Mouse (Mus musculus): ENCODE results near the gene Lsamp. TPM values are rescaled to one million over a fixed set of nuclear protein-coding genes. Genes with fewer than 3 reads are reported as not detected.

Gene Lsamp
- total and polyA plus RNA-seq, 3 experiments, result not detected

DNA sequence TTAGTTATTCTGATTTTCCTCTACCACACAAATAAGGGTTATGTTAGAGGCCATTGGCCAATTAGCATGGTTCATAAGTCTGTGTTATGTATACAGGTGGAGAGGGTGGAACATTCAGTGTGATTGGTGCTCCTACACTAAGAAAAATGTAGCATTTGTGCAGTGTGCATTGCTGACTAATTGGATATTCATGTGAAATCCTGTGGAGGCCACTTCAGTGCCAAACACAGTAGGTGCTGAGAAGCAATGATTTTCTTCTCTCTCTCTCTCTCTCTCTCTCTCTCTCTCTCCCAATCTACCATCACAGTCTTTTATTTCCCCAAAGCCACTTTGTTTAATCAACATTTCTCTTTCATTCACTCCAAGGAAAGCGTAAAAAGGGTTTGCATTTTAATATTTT lies 387.1 kb downstream of the Lsamp start:
- Histone ChIP-seq H3K27me3 (replicated peaks) (no peaks in the 10 kb centered on the region), H3K4me1 (ENCODE audit: control insufficient read depth in 1 of 2, insufficient read depth in 2 of 2) (no peaks in the 10 kb centered on the region), H3K36me3 (replicated peaks in 1 of 2; ENCODE audit: control insufficient read depth in 1 of 2, insufficient read depth in 1 of 2, low read length in 1 of 2) (no peaks in the 10 kb centered on the region), H3K27ac (ENCODE audit: insufficient read depth, low read depth) (no peak overlapping the region), H3K9ac (ENCODE audit: insufficient read depth, low read depth) (no peak overlapping the region), H3K4me2 (ENCODE audit: insufficient read depth, low read depth, poor library complexity, severe bottlenecking) (no peak overlapping the region), H3K9me3 (replicated peaks; ENCODE audit: low read length) (peaks cover 57% of the 10 kb centered on the region), H3K79me2 (replicated peaks; ENCODE audit: control insufficient read depth, extremely low read depth, insufficient read depth, poor library complexity, severe bottlenecking) (no peaks in the 10 kb centered on the region), H3K4me3 (replicated peaks in 1 of 3; ENCODE audit: low read depth in 2 of 3, low read length in 2 of 3, poor library complexity in 1 of 3) (no peak overlapping the region)
- dilution Hi-C loops (cut with MboI; ENCODE audit: extremely low pct_ligation_motif_present, extremely low pct_unique_long_range_greater_than_20kb, low sequenced_read_pairs) (no loop called here), in situ Hi-C loops (cut with MboI; ENCODE audit: low pct_ligation_motif_present, low pct_unique_long_range_greater_than_20kb, low sequenced_read_pairs) (no loop called here)
- no peak for TF ChIP-seq MYC (IDR thresholded peaks at IDR 0.05; ENCODE audit: low read depth, low read length)
- no peak for TF ChIP-seq MAFK (IDR thresholded peaks at IDR 0.05; ENCODE audit: insufficient replicate concordance, low read length)
- no peak for TF ChIP-seq HCFC1 (IDR thresholded peaks at IDR 0.05; ENCODE audit: low read depth, low read length)
- TF ChIP-seq BHLHE40 (IDR thresholded peaks at IDR 0.05; ENCODE audit: low read depth, low read length), result no peak
- TF ChIP-seq IRF4 (IDR thresholded peaks at IDR 0.05; ENCODE audit: low read depth, low read length), result no peak
- no peak for TF ChIP-seq SMC3 (IDR thresholded peaks at IDR 0.05; ENCODE audit: low read depth, low read length)
- TF ChIP-seq UBTF (IDR thresholded peaks at IDR 0.05; ENCODE audit: low read depth, low read length), result no peak
- no peak for DNase-seq (ENCODE audit: extremely low read depth)

DNA sequence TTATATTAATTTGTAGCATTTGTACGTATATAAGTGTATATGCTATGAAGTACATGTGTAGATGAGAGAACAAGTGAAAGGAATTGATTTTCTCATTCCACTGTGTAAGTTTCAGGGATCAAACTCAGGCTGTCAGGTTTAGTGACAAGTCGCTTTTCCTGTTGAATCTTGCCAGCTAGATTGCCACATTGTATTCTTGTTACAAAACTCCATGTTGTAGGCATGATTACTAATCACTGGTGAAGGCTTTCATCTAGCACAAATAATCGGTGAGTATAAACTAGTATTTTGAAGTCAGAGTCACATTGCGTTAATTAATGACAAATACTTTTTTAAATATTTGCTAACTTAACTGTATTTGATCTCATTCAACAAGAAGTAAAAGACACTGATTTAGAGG lies 391.2 kb downstream of the Lsamp start:
- Histone ChIP-seq H3K79me2 (replicated peaks; ENCODE audit: control insufficient read depth, extremely low read depth, insufficient read depth, poor library complexity, severe bottlenecking) (no peaks in the 10 kb centered on the region), H3K4me1 (ENCODE audit: control insufficient read depth in 1 of 2, insufficient read depth in 2 of 2) (no peaks in the 10 kb centered on the region), H3K9ac (ENCODE audit: insufficient read depth, low read depth) (no peak overlapping the region), H3K9me3 (replicated peaks; ENCODE audit: low read length) (peaks cover 55% of the 10 kb centered on the region), H3K4me2 (ENCODE audit: insufficient read depth, low read depth, poor library complexity, severe bottlenecking) (no peak overlapping the region), H3K36me3 (replicated peaks in 1 of 2; ENCODE audit: control insufficient read depth in 1 of 2, insufficient read depth in 1 of 2, low read length in 1 of 2) (no peaks in the 10 kb centered on the region), H3K27ac (ENCODE audit: insufficient read depth, low read depth) (no peak overlapping the region), H3K27me3 (replicated peaks) (no peaks in the 10 kb centered on the region), H3K4me3 (replicated peaks in 1 of 3; ENCODE audit: low read depth in 2 of 3, low read length in 2 of 3, poor library complexity in 1 of 3) (no peak overlapping the region)
- no peak for DNase-seq (ENCODE audit: extremely low read depth)
- in situ Hi-C loops (cut with MboI; ENCODE audit: low pct_ligation_motif_present, low pct_unique_long_range_greater_than_20kb, low sequenced_read_pairs), result no loop called here
- TF ChIP-seq UBTF (IDR thresholded peaks at IDR 0.05; ENCODE audit: low read depth, low read length), result no peak
- no peak for TF ChIP-seq RCOR1 (conservative IDR thresholded peaks at IDR 0.05; ENCODE audit: low read depth, low read length)
- no peak for TF ChIP-seq CHD1 (IDR thresholded peaks at IDR 0.05; ENCODE audit: low read depth, low read length)
- no peak for TF ChIP-seq ETS1 (conservative IDR thresholded peaks at IDR 0.05; ENCODE audit: low read depth, low read length)
- TF ChIP-seq POLR2A (IDR thresholded peaks at IDR 0.05; ENCODE audit: low read depth, low read length), result no peak
- no peak for TF ChIP-seq MEF2A (IDR thresholded peaks at IDR 0.05; ENCODE audit: borderline replicate concordance, low read depth, low read length)
- TF ChIP-seq PAX5 (IDR thresholded peaks at IDR 0.05; ENCODE audit: low read length), result no peak
- no peak for TF ChIP-seq ZKSCAN1 (IDR thresholded peaks at IDR 0.05; ENCODE audit: borderline replicate concordance, low read depth, low read length)
- no peak for TF ChIP-seq NRF1 (IDR thresholded peaks at IDR 0.05; ENCODE audit: low read depth, low read length)
- dilution Hi-C loops (cut with MboI; ENCODE audit: extremely low pct_ligation_motif_present, extremely low pct_unique_long_range_greater_than_20kb, low sequenced_read_pairs), result no loop called here
